Mouse (Mus musculus) lung, adult 2 months (tissue): Measurements from ENCODE around the gene Pde1c.

Experiments
- CTCF ChIP-seq: fragments of 200-500 bp; IDR thresholded peaks from 2 replicates; pipeline ENCODE4 v1.5.1; 2011; ENCODE audit warnings: mild to moderate bottlenecking, low read length, control low read depth; ENCODE audit not compliant: insufficient read depth
- POLR2A ChIP-seq: fragments of 200-500 bp; IDR thresholded peaks from 2 replicates; pipeline ENCODE4 v1.6.1; 2011; ENCODE audit warnings: low read depth, mild to moderate bottlenecking, control low read depth, low read length, borderline replicate concordance; ENCODE audit errors: extremely low read depth

DNA sequence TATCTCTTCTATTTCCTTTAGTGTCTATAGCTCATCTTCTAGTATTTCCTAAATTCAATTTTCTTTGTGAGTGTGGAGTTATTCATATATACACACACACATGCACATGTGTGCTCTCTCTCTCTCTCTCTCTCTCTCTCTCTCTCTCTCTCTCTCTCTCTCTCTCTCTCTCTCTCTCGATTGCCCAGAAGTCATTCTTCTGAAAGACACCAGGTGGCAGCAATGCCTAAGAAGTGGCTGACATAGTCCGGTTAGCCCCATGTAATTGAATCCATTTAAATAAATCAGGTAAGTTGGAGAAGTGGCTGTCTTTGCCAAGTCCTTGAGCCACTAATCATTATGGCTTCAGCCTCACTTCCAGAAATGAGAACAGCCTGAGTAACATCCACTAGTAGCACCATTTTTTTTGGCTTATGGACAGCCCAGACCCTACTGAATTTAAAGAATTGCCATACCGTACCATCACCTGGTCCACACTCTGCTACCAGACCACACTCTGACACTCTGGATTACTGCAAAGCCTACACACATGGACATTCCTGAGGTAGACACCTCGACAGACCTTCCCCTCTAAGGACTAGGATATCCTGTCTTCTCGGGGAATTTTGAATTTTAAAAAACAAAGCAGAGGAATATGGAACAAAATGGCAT is 502.1 kb downstream of the Pde1c start:
- TF ChIP-seq POLR2A = no peak
- TF ChIP-seq CTCF = no peak
